Mouse (Mus musculus) 416B (cell line): Measurements from ENCODE around the gene Crtc2.
"Not testable (repeated sequence)": the region's sequence is repeated elsewhere in the genome, so short reads cannot be mapped to it uniquely, and the experiment has no call there.

Experiments
- DNase-seq: peaks from one replicate; pipeline ENCODE4 v3.0.0; 2011; ENCODE audit warnings: low read depth

The Crtc2 gene

DNA sequence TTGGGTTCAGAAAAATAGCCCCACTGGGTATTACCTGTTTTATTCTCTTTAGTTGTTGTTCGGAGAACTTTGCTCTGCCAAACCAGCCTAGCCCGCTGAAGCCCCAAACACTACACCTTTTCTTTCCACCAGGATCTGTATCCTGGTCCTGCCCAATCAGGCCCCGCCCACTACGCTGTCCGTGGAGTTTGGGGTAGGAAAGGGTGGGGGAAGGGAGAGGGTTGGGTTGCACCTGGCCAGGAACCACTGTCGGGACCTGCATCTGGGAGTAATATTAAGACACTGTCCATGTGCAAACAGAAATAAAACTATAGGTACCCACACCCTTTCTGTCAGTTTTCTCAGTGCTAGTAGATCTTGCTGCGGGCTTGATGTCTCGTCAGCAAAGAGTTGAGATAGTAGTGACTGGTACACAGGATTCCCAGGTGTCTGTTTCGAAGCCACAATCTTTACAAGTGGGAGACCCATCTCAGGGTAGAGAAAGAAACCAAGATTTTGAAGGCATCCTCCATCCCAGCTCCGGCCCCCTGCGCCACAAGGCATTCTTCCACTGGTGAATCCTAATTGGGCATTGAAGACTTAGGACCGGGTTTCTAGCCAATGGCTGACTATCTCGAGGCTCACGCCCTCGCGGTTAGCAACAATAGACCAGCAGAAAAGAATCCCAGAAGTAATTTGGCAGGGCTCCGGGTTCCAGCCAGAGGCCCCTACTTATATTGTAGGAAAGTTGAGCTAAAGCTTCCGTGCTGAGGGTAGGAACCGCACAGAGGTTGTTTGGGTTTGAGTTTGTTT, 10.8 kb upstream of the Crtc2 start, which contains the start of gene Creb3l4:
Gene Creb3l4 (minus strand): TSS at position 529 of the 792 bp plus-strand sequence.
- no peak for DNase-seq

DNA sequence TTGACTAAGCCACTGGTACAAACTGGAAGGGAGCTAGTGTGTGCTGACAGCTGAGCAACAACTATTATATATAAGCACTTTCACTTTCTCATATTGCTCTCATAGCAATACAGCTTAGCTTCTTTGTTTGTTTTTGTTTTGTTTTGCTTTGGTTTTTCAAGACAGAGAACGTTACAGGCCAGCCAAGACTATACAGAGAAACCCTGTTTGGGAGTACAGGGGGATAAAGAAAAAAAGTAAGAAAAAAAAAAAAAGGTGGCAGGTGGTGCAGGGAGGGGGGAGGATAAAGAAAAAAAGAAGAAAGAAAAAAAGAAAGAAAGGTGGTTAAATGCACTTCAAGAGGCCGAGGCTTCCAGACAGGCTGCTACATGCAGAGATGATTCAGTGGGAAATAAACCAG, 8.6 kb upstream of the Crtc2 start:
- DNase-seq: no peak

- no peak for DNase-seq
Measured at GRCm38 (mm10) chr3:90247630-90247959, 6.4 kb upstream of the Crtc2 start.

DNA sequence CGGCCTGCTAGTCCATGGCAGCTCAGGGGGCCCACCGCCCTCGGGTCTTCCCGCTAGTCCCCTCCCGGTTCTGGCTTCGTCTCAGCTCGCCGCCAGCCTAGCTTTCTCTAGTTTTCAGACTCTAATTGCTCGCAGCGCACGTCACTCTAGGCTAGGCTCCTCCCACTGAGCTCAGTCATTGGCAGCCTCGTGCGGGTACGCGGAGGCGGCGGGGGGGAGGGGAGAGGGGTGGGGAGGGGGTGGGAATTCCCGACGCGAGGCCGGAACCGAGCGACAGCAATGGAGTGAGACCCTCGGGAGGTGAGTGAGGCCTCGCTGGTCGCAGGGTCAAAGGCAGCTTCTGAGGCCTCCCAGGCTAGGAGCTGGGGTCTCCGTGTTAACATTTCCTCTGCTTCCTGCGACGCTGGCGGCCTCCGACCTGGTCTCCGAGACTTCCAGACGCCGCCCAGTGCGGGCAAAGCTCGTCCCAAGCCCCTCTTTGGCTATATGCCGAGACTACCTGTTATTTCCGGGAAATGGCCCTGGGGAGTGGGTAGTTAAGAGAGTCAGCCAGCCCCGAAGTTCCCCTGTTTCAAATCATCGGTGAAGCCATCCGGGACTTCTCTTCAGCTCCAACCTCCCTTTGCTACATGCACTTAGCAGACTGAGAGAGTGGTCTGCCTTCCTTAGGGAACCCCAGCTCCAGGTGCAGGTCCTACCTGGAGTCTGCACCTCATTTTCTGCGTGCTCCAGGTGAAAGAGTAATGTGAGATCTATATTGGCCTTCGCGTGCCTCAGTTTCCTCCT, 5.8 kb upstream of the Crtc2 start, which contains the start of gene Slc39a1:
Gene Slc39a1 (plus strand): TSS at position 213 of the 786 bp plus-strand sequence.
- DNase-seq: peak; percentile 93

- DNase-seq: peak; percentile 55
Measured at GRCm38 (mm10) chr3:90248746-90249100, 5.2 kb upstream of the Crtc2 start.

DNA sequence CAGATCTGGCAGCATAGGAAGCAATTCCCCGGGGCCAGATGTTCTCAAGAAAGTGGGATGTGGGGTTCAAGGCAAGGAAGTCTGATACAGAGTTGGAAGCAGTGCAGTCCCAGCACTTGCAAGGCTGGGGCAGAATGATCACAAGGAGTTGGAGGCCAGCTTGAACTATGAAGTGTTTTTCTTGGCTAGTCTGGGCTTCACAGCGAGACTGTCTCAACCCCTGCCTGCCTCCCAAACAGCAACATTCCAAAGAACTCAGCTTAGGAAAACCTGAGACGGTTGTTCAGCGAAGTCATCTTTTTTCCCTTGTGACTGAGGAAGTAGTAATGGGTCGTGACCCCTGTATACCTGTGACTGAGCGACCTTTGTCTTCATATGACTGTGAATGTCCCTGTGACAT, 3.2 kb upstream of the Crtc2 start:
- no peak for DNase-seq

DNA sequence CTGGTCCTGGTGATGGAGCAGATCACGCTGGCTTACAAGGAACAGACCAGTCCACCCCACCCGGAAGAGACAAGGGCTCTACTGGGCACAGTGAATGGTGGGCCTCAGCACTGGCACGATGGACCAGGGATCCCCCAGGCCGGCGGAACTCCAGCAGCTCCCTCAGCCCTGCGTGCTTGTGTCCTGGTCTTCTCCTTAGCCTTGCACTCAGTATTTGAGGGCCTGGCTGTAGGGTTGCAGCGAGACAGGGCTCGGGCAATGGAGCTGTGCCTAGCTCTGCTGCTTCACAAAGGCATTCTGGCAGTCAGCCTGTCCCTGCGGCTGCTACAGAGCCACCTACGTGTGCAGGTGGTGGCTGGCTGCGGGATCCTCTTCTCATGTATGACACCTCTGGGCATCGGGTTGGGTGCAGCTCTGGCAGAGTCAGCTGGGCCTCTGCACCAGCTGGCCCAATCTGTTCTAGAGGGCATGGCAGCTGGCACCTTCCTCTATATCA, 2.2 kb upstream of the Crtc2 start:
- not testable (repeated sequence) for DNase-seq

DNA sequence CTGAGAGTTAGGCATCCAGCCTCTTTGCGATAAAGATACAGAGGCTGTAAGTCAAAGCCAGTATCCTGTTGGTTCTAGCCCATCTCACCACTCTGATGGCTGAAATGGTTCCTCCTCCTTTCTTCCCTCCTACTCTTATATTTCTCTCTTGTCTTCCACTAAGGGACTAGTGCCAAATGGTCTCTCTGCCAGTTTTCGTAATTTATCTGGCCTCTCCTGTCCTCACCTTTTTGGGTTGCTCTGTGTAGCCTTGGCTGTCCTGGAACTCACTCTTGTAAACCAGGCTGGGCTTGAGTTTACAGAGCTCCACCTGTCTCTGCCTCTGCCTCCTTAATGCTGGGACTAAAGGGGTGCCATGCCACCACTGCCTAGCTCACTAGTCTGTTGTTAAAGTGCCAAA, 1.3 kb upstream of the Crtc2 start:
- not testable (repeated sequence) for DNase-seq

- DNase-seq: not testable (repeated sequence)
Measured at GRCm38 (mm10) chr3:90253174-90253573, 789 bp upstream of the Crtc2 start.

- DNase-seq: peak; percentile 56
Measured at GRCm38 (mm10) chr3:90254419-90255193, 643 bp downstream of the Crtc2 start.

DNA sequence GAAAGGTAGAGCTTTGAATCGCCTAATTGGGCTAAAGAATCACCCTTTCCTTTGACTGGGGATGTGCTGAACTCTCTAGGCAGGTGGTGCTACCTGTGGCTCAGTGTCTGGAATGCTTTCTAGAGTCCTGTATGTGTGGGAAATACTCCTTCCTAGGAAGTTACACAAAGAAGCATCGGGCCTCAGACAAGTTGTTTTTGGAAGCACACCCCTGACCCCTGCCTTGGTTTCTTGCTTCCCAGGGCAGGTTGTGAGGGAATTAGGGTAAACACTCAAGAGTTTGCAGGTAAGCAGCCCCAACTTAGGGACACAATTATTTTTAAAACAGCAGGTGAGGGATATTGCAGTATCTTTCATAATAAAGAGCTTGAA, 1.2 kb downstream of the Crtc2 start:
- DNase-seq: no peak

GRCm38 (mm10) chr3:90255784-90256353, 1.9 kb downstream of the Crtc2 start:
- DNase-seq: no peak

DNA sequence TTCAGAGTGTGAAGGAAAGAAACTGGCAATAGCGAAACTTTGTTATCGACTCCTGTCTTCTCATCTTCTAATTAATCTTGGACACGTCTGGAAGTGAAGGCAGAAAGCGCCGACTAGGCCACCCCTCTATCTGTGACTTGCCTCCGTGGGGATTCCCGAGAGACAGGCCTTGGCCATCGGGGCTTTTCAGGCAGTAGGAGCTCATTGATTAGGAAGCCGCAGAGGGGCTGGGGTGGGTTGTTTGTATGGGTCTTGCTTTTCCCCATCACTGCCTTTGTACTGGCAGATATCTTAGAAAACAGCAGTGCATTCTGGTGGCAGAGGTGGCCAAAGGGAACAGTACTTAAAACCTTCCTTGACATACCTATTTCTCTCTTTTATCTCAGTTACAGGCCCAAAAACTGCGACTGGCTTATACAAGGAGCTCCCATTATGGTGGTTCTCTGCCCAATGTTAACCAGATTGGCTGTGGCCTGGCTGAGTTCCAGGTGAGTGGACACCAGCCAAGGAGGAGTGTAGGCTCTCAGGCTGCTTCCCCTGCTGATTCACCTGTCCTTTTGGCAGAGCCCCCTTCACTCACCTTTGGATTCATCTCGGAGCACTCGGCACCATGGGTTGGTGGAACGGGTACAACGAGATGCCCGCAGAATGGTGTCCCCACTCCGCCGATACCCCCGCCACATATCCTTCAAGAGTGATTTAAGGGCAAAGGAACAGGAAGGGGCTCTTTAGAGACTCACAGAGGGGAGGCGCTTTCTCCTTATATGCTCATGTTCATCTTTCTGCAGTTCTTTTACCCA, 3.0 kb downstream of the Crtc2 start:
- DNase-seq: no peak

DNA sequence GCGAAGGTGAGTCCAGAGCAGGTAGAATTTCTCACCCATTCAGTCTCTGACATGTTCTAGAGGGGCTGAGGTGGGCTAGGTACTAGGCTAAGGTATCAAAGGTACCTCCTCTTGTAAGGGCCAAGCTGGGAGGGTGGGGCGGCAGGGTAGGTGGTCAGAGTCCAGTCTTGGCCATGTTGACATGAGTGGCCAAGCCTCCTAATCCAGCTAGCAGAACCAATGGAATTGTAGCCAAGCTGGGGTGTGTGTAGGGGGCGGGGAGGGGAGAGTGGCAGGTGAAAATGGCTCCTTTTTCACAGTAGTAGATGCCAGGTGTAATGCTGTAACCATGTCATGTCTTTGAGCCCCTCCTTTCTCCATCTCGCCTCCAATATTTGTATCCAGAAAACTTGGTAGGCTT, 4.6 kb downstream of the Crtc2 start:
- DNase-seq: no peak

DNA sequence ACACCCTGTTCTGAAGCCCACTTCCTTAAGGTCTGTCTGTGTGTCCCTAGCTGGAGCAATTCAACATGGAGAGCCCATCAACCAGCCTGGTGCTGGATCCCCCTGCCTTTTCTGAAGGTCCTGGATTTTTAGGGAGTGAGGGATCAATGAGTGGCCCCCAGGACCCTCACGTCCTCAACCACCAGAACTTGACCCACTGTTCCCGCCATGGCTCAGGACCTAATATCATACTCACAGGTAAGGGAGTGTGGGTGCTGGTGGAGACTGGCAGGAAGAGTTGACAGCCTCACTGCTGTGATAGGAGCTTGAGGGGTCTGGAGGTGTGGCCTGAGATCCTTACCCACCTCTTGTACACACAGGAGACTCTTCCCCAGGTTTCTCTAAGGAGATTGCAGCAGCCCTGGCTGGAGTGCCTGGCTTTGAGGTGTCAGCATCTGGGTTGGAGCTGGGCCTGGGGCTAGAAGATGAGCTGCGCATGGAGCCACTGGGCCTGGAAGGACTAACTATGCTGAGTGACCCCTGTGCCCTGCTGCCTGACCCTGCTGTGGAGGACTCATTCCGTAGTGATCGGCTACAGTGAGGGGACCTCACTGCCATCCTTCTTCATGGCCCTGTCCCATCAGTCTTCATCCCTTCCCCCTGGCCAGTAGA, 9.3 kb downstream of the Crtc2 start:
- no peak for DNase-seq

GRCm38 (mm10) chr3:90264687-90265033, 10.7 kb downstream of the Crtc2 start:
- DNase-seq: no peak

- peak; percentile 93 for DNase-seq
Measured at GRCm38 (mm10) chr3:90265034-90265931, 11.3 kb downstream of the Crtc2 start, which contains the start of gene Dennd4b. Gene Dennd4b (plus strand): TSS chr3:90265185.

DNA sequence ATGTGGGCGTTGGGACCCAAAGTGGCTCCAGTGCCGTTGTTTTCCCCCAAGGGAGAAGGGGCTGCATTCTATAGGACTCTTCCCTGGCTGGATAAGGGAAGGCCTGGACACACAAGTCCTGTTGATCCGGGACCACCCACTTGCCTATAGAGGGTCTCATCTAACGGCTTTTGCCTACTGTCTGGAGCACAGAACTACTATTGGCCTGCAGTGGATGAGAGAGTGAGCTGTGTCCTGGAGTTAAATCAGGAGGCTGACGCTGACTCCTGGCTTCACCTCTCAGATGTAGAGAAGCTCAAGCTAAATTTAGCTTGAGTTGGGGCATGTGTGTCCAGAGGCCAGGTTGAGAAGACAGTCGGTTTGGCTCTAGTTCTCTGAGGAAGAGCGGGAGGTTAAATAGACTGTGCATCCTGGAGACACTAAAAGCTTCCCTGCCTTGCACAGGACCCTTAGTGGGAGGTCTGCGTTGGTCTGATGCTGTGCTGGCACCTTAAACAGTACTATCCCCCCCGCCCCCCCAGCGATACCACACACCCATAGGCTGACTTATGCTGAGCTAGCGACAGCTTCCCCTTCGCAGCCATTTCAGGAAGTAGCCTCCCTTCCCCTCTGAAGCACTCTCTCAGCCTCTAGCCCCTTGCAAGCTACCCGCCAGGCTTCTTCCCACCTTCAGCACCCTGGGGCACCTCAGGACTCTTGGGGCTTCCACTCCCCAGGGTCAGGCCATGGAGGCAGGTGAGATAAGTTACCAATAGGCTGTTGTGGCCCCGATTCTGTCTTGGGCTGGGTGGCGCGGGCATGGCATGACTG, 12.2 kb downstream of the Crtc2 start:
- DNase-seq: peak; percentile 87
